Mouse (Mus musculus) layer of hippocampus, postnatal 14 days (tissue): Measurements from ENCODE around the gene Itm2b. TPM values are rescaled to one million over a fixed set of nuclear protein-coding genes. Genes with fewer than 3 reads are reported as not detected.

Source experiments
- DNase-seq, 2 experiments: peaks; one replicate each; pipeline ENCODE4 v3.0.0; 2021 to 2022; ENCODE audit warnings: low spot score in 2 of 2, mixed read lengths in 1 of 2
- total RNA-seq, 2 experiments: library from RNA; stranded (reverse); gene quantifications; 2 replicates each; pipeline ENCODE4 v1.2.3; 2021

Itm2b gene
- total RNA-seq, 2 experiments from 2014 or later, result 920 to 943 TPM

GRCm38 (mm10) chr14:73398367-73398996 is 13.4 kb upstream of the Itm2b start:
- no peak for DNase-seq

GRCm38 (mm10) chr14:73395750-73396149 is 10.7 kb upstream of the Itm2b start:
- no peak for DNase-seq

- no peak for DNase-seq
These were observed 9.3 kb upstream of the Itm2b start for GRCm38 (mm10) chr14:73394263-73395006.

- no peak for DNase-seq
These were observed 6.4 kb upstream of the Itm2b start for GRCm38 (mm10) chr14:73391457-73391856.

- DNase-seq, result no peak
These were observed 5.1 kb upstream of the Itm2b start for GRCm38 (mm10) chr14:73390196-73390595.

- DNase-seq, result no peak
These were observed 4.0 kb upstream of the Itm2b start for GRCm38 (mm10) chr14:73389059-73389458.

GRCm38 (mm10) chr14:73388546-73388945 is 3.5 kb upstream of the Itm2b start:
- DNase-seq, result no peak

- no peak for DNase-seq
These were observed 1.4 kb upstream of the Itm2b start for GRCm38 (mm10) chr14:73386493-73386892.

GRCm38 (mm10) chr14:73385720-73386374 is 758 bp upstream of the Itm2b start:
- no peak for DNase-seq

- peak; percentile 43 to 46 for DNase-seq
These were observed 560 bp downstream of the Itm2b start for GRCm38 (mm10) chr14:73384546-73384912.

GRCm38 (mm10) chr14:73383746-73384145 is 1.3 kb downstream of the Itm2b start:
- no peak for DNase-seq

GRCm38 (mm10) chr14:73382699-73383098 is 2.4 kb downstream of the Itm2b start:
- DNase-seq, result peak; percentile 63 to 70

- DNase-seq, result no peak
These were observed 3.5 kb downstream of the Itm2b start for GRCm38 (mm10) chr14:73381559-73381958.

GRCm38 (mm10) chr14:73377804-73378203 is 7.3 kb downstream of the Itm2b start:
- no peak for DNase-seq

GRCm38 (mm10) chr14:73376920-73377319 is 8.2 kb downstream of the Itm2b start:
- DNase-seq, result no peak

GRCm38 (mm10) chr14:73375903-73376302 is 9.2 kb downstream of the Itm2b start:
- no peak for DNase-seq

GRCm38 (mm10) chr14:73375445-73375844 is 9.6 kb downstream of the Itm2b start:
- no peak for DNase-seq

GRCm38 (mm10) chr14:73374315-73374890 is 10.7 kb downstream of the Itm2b start:
- DNase-seq, result no peak

GRCm38 (mm10) chr14:73373606-73374005 is 11.5 kb downstream of the Itm2b start:
- no peak for DNase-seq

GRCm38 (mm10) chr14:73372990-73373389 is 12.1 kb downstream of the Itm2b start:
- DNase-seq, result no peak

- no peak for DNase-seq
These were observed 13.5 kb downstream of the Itm2b start for GRCm38 (mm10) chr14:73371577-73371976.
